Mouse (Mus musculus): ENCODE results near the gene Cux2. TPM values are rescaled to one million over a fixed set of nuclear protein-coding genes. Genes with fewer than 3 reads are reported as not detected.

The Cux2 gene
- polyA plus RNA-seq, 1 experiment from 2014 or later = not detected

GRCm38 (mm10) chr5:121823668-121824067 is 226.2 kb downstream of the Cux2 start:
- Histone ChIP-seq H3K36me3 (ENCODE audit: inconsistent target) (peaks cover 64% of the 10 kb centered on the region), H3K4me3 (ENCODE audit: inconsistent target) (no peak overlapping the region), H3K79me2 (ENCODE audit: inconsistent target) (peaks cover 98% of the 10 kb centered on the region), H3K27ac (peak overlapping the region; percentile 62)
- WGBS (ENCODE audit: missing documents) = 75% methylated on average over 1 of the region's 1 CpGs

- Histone ChIP-seq H3K4me3 (ENCODE audit: inconsistent target) (no peak overlapping the region), H3K27ac (peak overlapping the region; percentile 62; the same call in 1 of the 2 replicates), H3K79me2 (ENCODE audit: inconsistent target) (peaks cover 100% of the 10 kb centered on the region), H3K36me3 (ENCODE audit: inconsistent target) (peaks cover 69% of the 10 kb centered on the region)
- WGBS (ENCODE audit: missing documents) = 67% methylated on average over 7 of the region's 7 CpGs
Observed at GRCm38 (mm10) chr5:121822786-121823505, 227.0 kb downstream of the Cux2 start.

- peaks cover 69% of the 10 kb centered on the region for H3K36me3 ChIP-seq (ENCODE audit: inconsistent target)
- peaks cover 99% of the 10 kb centered on the region for H3K79me2 ChIP-seq (ENCODE audit: inconsistent target)
- 84% methylated on average over 4 of the region's 5 CpGs for WGBS (ENCODE audit: missing documents)
- H3K4me3 ChIP-seq (ENCODE audit: inconsistent target) = no peak overlapping the region
- no peak overlapping the region for H3K27ac ChIP-seq
Observed at GRCm38 (mm10) chr5:121821552-121821951, 228.3 kb downstream of the Cux2 start.

- no peak overlapping the region for H3K27ac ChIP-seq
- H3K36me3 ChIP-seq (ENCODE audit: inconsistent target) = peaks cover 69% of the 10 kb centered on the region
- H3K79me2 ChIP-seq (ENCODE audit: inconsistent target) = peaks cover 95% of the 10 kb centered on the region
- H3K4me3 ChIP-seq (ENCODE audit: inconsistent target) = no peak overlapping the region
- WGBS (ENCODE audit: missing documents) = 79% methylated on average over 5 of the region's 5 CpGs
Observed at GRCm38 (mm10) chr5:121821116-121821515, 228.8 kb downstream of the Cux2 start.

- Histone ChIP-seq H3K27ac (no peak overlapping the region), H3K36me3 (ENCODE audit: inconsistent target) (peaks cover 68% of the 10 kb centered on the region)
- 68% methylated on average over 3 of the region's 3 CpGs for WGBS (ENCODE audit: missing documents)
Observed at GRCm38 (mm10) chr5:121820657-121821056, 229.2 kb downstream of the Cux2 start.

GRCm38 (mm10) chr5:121820161-121820560 is 229.7 kb downstream of the Cux2 start:
- Histone ChIP-seq H3K4me3 (ENCODE audit: inconsistent target) (no peak overlapping the region), H3K27ac (no peak overlapping the region), H3K79me2 (ENCODE audit: inconsistent target) (peaks cover 85% of the 10 kb centered on the region), H3K36me3 (ENCODE audit: inconsistent target) (peaks cover 63% of the 10 kb centered on the region)
- 64% methylated on average over 2 of the region's 2 CpGs for WGBS (ENCODE audit: missing documents)

More at GRCm38 (mm10) chr5:121820657-121821056, 229.2 kb downstream of the Cux2 start:
- Histone ChIP-seq H3K79me2 (ENCODE audit: inconsistent target) (peaks cover 90% of the 10 kb centered on the region), H3K4me3 (ENCODE audit: inconsistent target) (no peak overlapping the region)

GRCm38 (mm10) chr5:121819559-121819958 is 230.3 kb downstream of the Cux2 start:
- peaks cover 79% of the 10 kb centered on the region for H3K79me2 ChIP-seq (ENCODE audit: inconsistent target)
- H3K27ac ChIP-seq = no peak overlapping the region
- 16% methylated on average over 5 of the region's 5 CpGs for WGBS (ENCODE audit: missing documents)
- peaks cover 64% of the 10 kb centered on the region for H3K36me3 ChIP-seq (ENCODE audit: inconsistent target)
- H3K4me3 ChIP-seq (ENCODE audit: inconsistent target) = no peak overlapping the region

GRCm38 (mm10) chr5:121818862-121819261 is 231.0 kb downstream of the Cux2 start:
- Histone ChIP-seq H3K4me3 (ENCODE audit: inconsistent target) (no peak overlapping the region), H3K79me2 (ENCODE audit: inconsistent target) (peaks cover 72% of the 10 kb centered on the region), H3K27ac (no peak overlapping the region), H3K36me3 (ENCODE audit: inconsistent target) (peaks cover 71% of the 10 kb centered on the region)
- WGBS (ENCODE audit: missing documents) = 100% methylated on average over 1 of the region's 4 CpGs

GRCm38 (mm10) chr5:121818401-121818800 is 231.5 kb downstream of the Cux2 start:
- 95% methylated on average over 4 of the region's 7 CpGs for WGBS (ENCODE audit: missing documents)
- H3K4me3 ChIP-seq (ENCODE audit: inconsistent target) = no peak overlapping the region
- no peak overlapping the region for H3K27ac ChIP-seq
- peaks cover 73% of the 10 kb centered on the region for H3K36me3 ChIP-seq (ENCODE audit: inconsistent target)
- peaks cover 68% of the 10 kb centered on the region for H3K79me2 ChIP-seq (ENCODE audit: inconsistent target)

GRCm38 (mm10) chr5:121817551-121817950 is 232.4 kb downstream of the Cux2 start:
- H3K79me2 ChIP-seq (ENCODE audit: inconsistent target) = peaks cover 59% of the 10 kb centered on the region
- H3K4me3 ChIP-seq (ENCODE audit: inconsistent target) = no peak overlapping the region
- H3K27ac ChIP-seq = no peak overlapping the region
- WGBS (ENCODE audit: missing documents) = 95% methylated on average over 9 of the region's 9 CpGs
- H3K36me3 ChIP-seq (ENCODE audit: inconsistent target) = peaks cover 65% of the 10 kb centered on the region

GRCm38 (mm10) chr5:121816611-121817010 is 233.3 kb downstream of the Cux2 start:
- 90% methylated on average over 2 of the region's 2 CpGs for WGBS (ENCODE audit: missing documents)
- H3K27ac ChIP-seq = no peak overlapping the region
- peaks cover 50% of the 10 kb centered on the region for H3K79me2 ChIP-seq (ENCODE audit: inconsistent target)
- H3K36me3 ChIP-seq (ENCODE audit: inconsistent target) = peaks cover 63% of the 10 kb centered on the region
- H3K4me3 ChIP-seq (ENCODE audit: inconsistent target) = no peak overlapping the region

- H3K27ac ChIP-seq = no peak overlapping the region
- H3K36me3 ChIP-seq (ENCODE audit: inconsistent target) = peaks cover 58% of the 10 kb centered on the region
- 93% methylated on average over 7 of the region's 8 CpGs for WGBS (ENCODE audit: missing documents)
- H3K4me3 ChIP-seq (ENCODE audit: inconsistent target) = no peak overlapping the region
- H3K79me2 ChIP-seq (ENCODE audit: inconsistent target) = peaks cover 43% of the 10 kb centered on the region
Observed at GRCm38 (mm10) chr5:121815867-121816380, 234.0 kb downstream of the Cux2 start.

GRCm38 (mm10) chr5:121815067-121815466 is 234.8 kb downstream of the Cux2 start:
- 73% methylated on average over 3 of the region's 3 CpGs for WGBS (ENCODE audit: missing documents)
- Histone ChIP-seq H3K36me3 (ENCODE audit: inconsistent target) (peaks cover 58% of the 10 kb centered on the region), H3K79me2 (ENCODE audit: inconsistent target) (peaks cover 34% of the 10 kb centered on the region), H3K4me3 (ENCODE audit: inconsistent target) (no peak overlapping the region), H3K27ac (no peak overlapping the region)

GRCm38 (mm10) chr5:121813744-121814143 is 236.2 kb downstream of the Cux2 start:
- Histone ChIP-seq H3K27ac (no peak overlapping the region), H3K36me3 (ENCODE audit: inconsistent target) (peaks cover 51% of the 10 kb centered on the region), H3K79me2 (ENCODE audit: inconsistent target) (peaks cover 21% of the 10 kb centered on the region; the same call in 1 of the 2 replicates), H3K4me3 (ENCODE audit: inconsistent target) (no peak overlapping the region)
- WGBS (ENCODE audit: missing documents) = 96% methylated on average over 10 of the region's 10 CpGs

- H3K79me2 ChIP-seq (ENCODE audit: inconsistent target) = peaks cover 10% of the 10 kb centered on the region; the same call in 1 of the 2 replicates
- H3K36me3 ChIP-seq (ENCODE audit: inconsistent target) = peaks cover 40% of the 10 kb centered on the region
- H3K4me3 ChIP-seq (ENCODE audit: inconsistent target) = no peak overlapping the region
- WGBS (ENCODE audit: missing documents) = 51% methylated on average over 7 of the region's 7 CpGs
- H3K27ac ChIP-seq = peak overlapping the region; percentile 71
Observed at GRCm38 (mm10) chr5:121812526-121813243, 237.2 kb downstream of the Cux2 start.

Data from macrophage (primary cell).